In genomic region chr7:81706416-81707391, GRCm38 (mm10) we compare ENCODE assay signal across 8 mouse cellular contexts. TPM values are rescaled to one million over a fixed set of nuclear protein-coding genes. Genes with fewer than 3 reads are reported as not detected.
A peak's percentile ranks its signal among the peaks of the same experiment; 100 is the strongest.
DNase-seq lines count a peak whose midpoint lies in the region; ATAC-seq and TF ChIP-seq lines count a peak whose summit lies in the region.

No protein-coding gene starts in this region.

- H3K27ac ChIP-seq in bone marrow macrophage, adult 2 months (ENCODE audit: insufficient read depth, low read depth, low read length): no peak overlapping the region
- H3K27ac ChIP-seq in forebrain, embryonic 14.5 days (ENCODE audit: low read depth, low read length): peak overlapping the region; percentile 48
- peak overlapping the region; percentile 75 for H3K27ac ChIP-seq in hindbrain, embryonic 16.5 days (ENCODE audit: low read depth, low read length)
- H3K27ac ChIP-seq in liver, embryonic 13.5 days: peak overlapping the region; percentile 53; the same call in 1 of the 2 replicates

- intact Hi-C loops in left cerebral cortex, postnatal 36 days (cut with DNase I): loop anchor here (2.0 to 5.0 kb wide), 4 partner anchors 24 to 79 kb away; partner anchors contain the start of gene Ramac

- no peaks in the 10 kb centered on the region for H3K9me3 ChIP-seq in forebrain, embryonic 14.5 days (replicated peaks; ENCODE audit: control insufficient read depth, low read length)
- H3K9me3 ChIP-seq in hindbrain, embryonic 16.5 days (ENCODE audit: control insufficient read depth, low read length): no peaks in the 10 kb centered on the region; the same call in 1 of the 2 replicates
- no peaks in the 10 kb centered on the region for H3K9me3 ChIP-seq in liver, embryonic 13.5 days (replicated peaks)

- whole genome bisulfite sequencing in forebrain, embryonic 14.5 days: under 1% methylated on average over 61 of the region's 114 CpGs
- under 1% methylated on average over 61 of the region's 114 CpGs for WGBS in hindbrain, embryonic 16.5 days
- WGBS in liver, embryonic 13.5 days (ENCODE audit: insufficient replicate concordance): 1% methylated on average over 94 of the region's 114 CpGs

- peak overlapping the region; percentile 74 for H3K9ac ChIP-seq in forebrain, embryonic 14.5 days (ENCODE audit: low read length)
- H3K9ac ChIP-seq in hindbrain, embryonic 16.5 days (ENCODE audit: low read depth, low read length): peak overlapping the region; percentile 80
- peak overlapping the region; percentile 78 for H3K9ac ChIP-seq in liver, embryonic 13.5 days

- H3K27me3 ChIP-seq in forebrain, embryonic 14.5 days (replicated peaks; ENCODE audit: control insufficient read depth, insufficient read depth, low read length): no peaks in the 10 kb centered on the region
- H3K27me3 ChIP-seq in hindbrain, embryonic 16.5 days (replicated peaks; ENCODE audit: control insufficient read depth, insufficient read depth, low read length): no peaks in the 10 kb centered on the region
- H3K27me3 ChIP-seq in liver, embryonic 13.5 days: peaks cover 71% of the 10 kb centered on the region

- peak; percentile 83 for ATAC-seq in forebrain, embryonic 14.5 days
- peak; percentile 85 for ATAC-seq in hindbrain, embryonic 16.5 days
- peak; percentile 76 for ATAC-seq in liver, embryonic 13.5 days (ENCODE audit: low read depth)

- peak overlapping the region; percentile 32 for H3K4me3 ChIP-seq in bone marrow macrophage, adult 2 months (ENCODE audit: insufficient read depth, low read length)
- peak overlapping the region; percentile 63 for H3K4me3 ChIP-seq in forebrain, embryonic 14.5 days (ENCODE audit: low read depth, low read length)
- H3K4me3 ChIP-seq in hindbrain, embryonic 16.5 days (ENCODE audit: low read length): peak overlapping the region; percentile 76
- H3K4me3 ChIP-seq in liver, embryonic 13.5 days (replicated peaks): peak overlapping the region; percentile 71

- H3K4me2 ChIP-seq in forebrain, embryonic 14.5 days (ENCODE audit: low read length): peak overlapping the region; percentile 82
- peak overlapping the region; percentile 78 for H3K4me2 ChIP-seq in hindbrain, embryonic 16.5 days (ENCODE audit: low read length)
- peak overlapping the region; percentile 87 for H3K4me2 ChIP-seq in liver, embryonic 13.5 days

- no peaks in the 10 kb centered on the region for H3K36me3 ChIP-seq in forebrain, embryonic 14.5 days (ENCODE audit: control insufficient read depth, insufficient read depth, low read length)
- H3K36me3 ChIP-seq in hindbrain, embryonic 16.5 days (ENCODE audit: control insufficient read depth, insufficient read depth, low read length): no peaks in the 10 kb centered on the region
- no peaks in the 10 kb centered on the region for H3K36me3 ChIP-seq in liver, embryonic 13.5 days

- H3K4me1 ChIP-seq in bone marrow macrophage, adult 2 months (ENCODE audit: control insufficient read depth, insufficient read depth, low read length): no peaks in the 10 kb centered on the region
- peaks cover 8% of the 10 kb centered on the region; the same call in 1 of the 2 replicates for H3K4me1 ChIP-seq in forebrain, embryonic 14.5 days (ENCODE audit: control insufficient read depth, insufficient read depth, low read length)
- peaks cover 10% of the 10 kb centered on the region for H3K4me1 ChIP-seq in hindbrain, embryonic 16.5 days (ENCODE audit: control insufficient read depth, insufficient read depth, low read depth, low read length)
- peaks cover 15% of the 10 kb centered on the region for H3K4me1 ChIP-seq in liver, embryonic 13.5 days (replicated peaks)

- TF ChIP-seq CTCF in bone marrow macrophage, adult 2 months (IDR thresholded peaks at IDR 0.05; ENCODE audit: low read depth, low read length): no peak

- peak; percentile 43 to 63 for DNase-seq in left cerebral cortex, postnatal 36 days (ENCODE audit: low spot score in 2 of 2)
- DNase-seq in left cerebral cortex, adult 9 months (ENCODE audit: low spot score in 2 of 2): no peak
- DNase-seq in forebrain, embryonic 14.5 days (ENCODE audit: low spot score): peak; percentile 55
- DNase-seq in liver, embryonic 13.5 days: no peak
- peak; percentile 6 for DNase-seq in ovary, postnatal 14 days (ENCODE audit: low spot score)
- no peak for DNase-seq in layer of hippocampus, adult 9-10 months (ENCODE audit: low spot score)

- no peak for TF ChIP-seq POLR2A in bone marrow macrophage, adult 2 months (IDR thresholded peaks at IDR 0.05; ENCODE audit: borderline replicate concordance, low read depth, low read length)

RNA-seq across cellular contexts. Expression of gene Homer2, which starts 0.6 kb away (rescaled TPM):
- total RNA-seq in left cerebral cortex, postnatal 36 days (2021): 10 to 100 TPM; 64.3 to 73.2 TPM
- polyA plus RNA-seq in bone marrow macrophage, adult 2 months (2012; ENCODE audit: insufficient read depth, insufficient read length, missing spikeins): not detected in 2 replicates
- 15.9 and 16.6 TPM in 2 replicates for polyA plus RNA-seq in forebrain, embryonic 14.5 days (2014; fragmentation: Nextera tagmentation; extraction: Ambion mirVana)
- 23.5 and 26.3 TPM in 2 replicates for polyA plus RNA-seq in hindbrain, embryonic 16.5 days (2015; fragmentation: Nextera tagmentation; extraction: Ambion mirVana)
- polyA plus RNA-seq in liver, embryonic 13.5 days (2015; fragmentation: Nextera tagmentation; extraction: Ambion mirVana): 5.7 and 6.3 TPM in 2 replicates

RNA-seq across cellular contexts. Expression of gene Ramac, which starts 56.0 kb away (rescaled TPM):
- 10 to 100 TPM; 77.3 to 80.7 TPM for total RNA-seq in left cerebral cortex, postnatal 36 days (2021)
- polyA plus RNA-seq in bone marrow macrophage, adult 2 months (2012; ENCODE audit: insufficient read depth, insufficient read length, missing spikeins): 57.4 and 68.3 TPM in 2 replicates
- polyA plus RNA-seq in forebrain, embryonic 14.5 days (2014; fragmentation: Nextera tagmentation; extraction: Ambion mirVana): 172 and 180 TPM in 2 replicates
- 135 and 145 TPM in 2 replicates for polyA plus RNA-seq in hindbrain, embryonic 16.5 days (2015; fragmentation: Nextera tagmentation; extraction: Ambion mirVana)
- polyA plus RNA-seq in liver, embryonic 13.5 days (2015; fragmentation: Nextera tagmentation; extraction: Ambion mirVana): 68.9 and 84.2 TPM in 2 replicates

Comparison
In these comparisons a context has a peak if more than half of its experiments do, and no peak if none do; other contexts are left out.
1. DNase-seq: peak in left cerebral cortex, postnatal 36 days (2 of 2), forebrain, embryonic 14.5 days (single experiment) and ovary, postnatal 14 days (single experiment); none in left cerebral cortex, adult 9 months (0 of 2), liver, embryonic 13.5 days (single experiment) and layer of hippocampus, adult 9-10 months (single experiment).
2. Peak in every context shown above with its lines, with median percentiles within 50 percentile points of each other: H3K4me3 ChIP-seq, ATAC-seq, H3K4me2 ChIP-seq and H3K9ac ChIP-seq.